Mouse (Mus musculus) hindbrain, embryonic 12.5 days (tissue): ENCODE results near the gene Prss22. TPM values are rescaled to one million over a fixed set of nuclear protein-coding genes. Genes with fewer than 3 reads are reported as not detected.
A peak's percentile ranks its signal among the peaks of the same experiment; 100 is the strongest.

ENCODE experiments used
- ATAC-seq: fragments of 200-750 bp; cut with Nextera tagmentation; 2 replicates; pipeline ENCODE4 v1.8.0; 2017; ENCODE audit warnings: moderate TSS enrichment; ENCODE audit not compliant: low FRiP score
- H3K27ac ChIP-seq: fragments of 300-500 bp; sonication (generic); 2 replicates; pipeline ENCODE4 v1.5.1; 2016; ENCODE audit warnings: mild to moderate bottlenecking
- H3K27me3 ChIP-seq: fragments of 300-500 bp; sonication (generic); 2 replicates; pipeline ENCODE4 v1.6.1; 2016; ENCODE audit warnings: mild to moderate bottlenecking
- H3K36me3 ChIP-seq: fragments of 300-500 bp; sonication (generic); 2 replicates; pipeline ENCODE4 v1.6.1; 2016; ENCODE audit warnings: mild to moderate bottlenecking
- H3K4me1 ChIP-seq: fragments of 300-500 bp; sonication (generic); 2 replicates; pipeline ENCODE4 v1.6.1; 2016
- H3K4me2 ChIP-seq: fragments of 300-500 bp; sonication (generic); replicated peaks from 2 replicates; pipeline ENCODE4 v1.6.1; 2016; ENCODE audit warnings: mild to moderate bottlenecking
- H3K4me3 ChIP-seq: fragments of 300-500 bp; sonication (generic); 2 replicates; pipeline ENCODE4 v1.5.1; 2016; ENCODE audit warnings: mild to moderate bottlenecking
- H3K9ac ChIP-seq: fragments of 300-500 bp; sonication (generic); 2 replicates; pipeline ENCODE4 v1.6.1; 2016; ENCODE audit warnings: mild to moderate bottlenecking, moderate library complexity
- H3K9me3 ChIP-seq: fragments of 300-500 bp; sonication (generic); replicated peaks from 2 replicates; pipeline ENCODE4 v1.6.1; 2016; ENCODE audit warnings: mild to moderate bottlenecking
- WGBS: fragments of 180-500 bp; shearing (Covaris S2); methylation state at CpG from one replicate; pipeline ENCODE4 v1.1.7; 2016; 5-methylcytosine and 5-hydroxymethylcytosine counted together
- polyA plus RNA-seq: library from polyadenylated mRNA; unstranded; fragments of >200 nt; fragmentation: Nextera tagmentation; extraction: Ambion mirVana; gene quantifications from 2 replicates; pipeline ENCODE4 v1.2.1, GENCODE M21; 2016

Prss22 gene
- polyA plus RNA-seq, 1 experiment from 2014 or later = 0.48 TPM

- Histone ChIP-seq H3K4me1 (0 out of 2 replicates have a peak, but pooled peaks cover 5% of the 10 kb centered on the region), H3K36me3 (no peaks in the 10 kb centered on the region), H3K27me3 (0 out of 2 replicates have a peak, but pooled peaks cover 4% of the 10 kb centered on the region), H3K4me3 (peak overlapping the region; percentile 27), H3K9me3 (no peaks in the 10 kb centered on the region), H3K9ac (peak overlapping the region; percentile 57), H3K4me2 (peak overlapping the region; percentile 59), H3K27ac (no peak overlapping the region)
- peak; percentile 83 for ATAC-seq
- 11% methylated on average over 31 of the region's 31 CpGs for WGBS
Measured at GRCm38 (mm10) chr17:23993559-23994428, 4.1 kb downstream of the Prss22 start.

DNA sequence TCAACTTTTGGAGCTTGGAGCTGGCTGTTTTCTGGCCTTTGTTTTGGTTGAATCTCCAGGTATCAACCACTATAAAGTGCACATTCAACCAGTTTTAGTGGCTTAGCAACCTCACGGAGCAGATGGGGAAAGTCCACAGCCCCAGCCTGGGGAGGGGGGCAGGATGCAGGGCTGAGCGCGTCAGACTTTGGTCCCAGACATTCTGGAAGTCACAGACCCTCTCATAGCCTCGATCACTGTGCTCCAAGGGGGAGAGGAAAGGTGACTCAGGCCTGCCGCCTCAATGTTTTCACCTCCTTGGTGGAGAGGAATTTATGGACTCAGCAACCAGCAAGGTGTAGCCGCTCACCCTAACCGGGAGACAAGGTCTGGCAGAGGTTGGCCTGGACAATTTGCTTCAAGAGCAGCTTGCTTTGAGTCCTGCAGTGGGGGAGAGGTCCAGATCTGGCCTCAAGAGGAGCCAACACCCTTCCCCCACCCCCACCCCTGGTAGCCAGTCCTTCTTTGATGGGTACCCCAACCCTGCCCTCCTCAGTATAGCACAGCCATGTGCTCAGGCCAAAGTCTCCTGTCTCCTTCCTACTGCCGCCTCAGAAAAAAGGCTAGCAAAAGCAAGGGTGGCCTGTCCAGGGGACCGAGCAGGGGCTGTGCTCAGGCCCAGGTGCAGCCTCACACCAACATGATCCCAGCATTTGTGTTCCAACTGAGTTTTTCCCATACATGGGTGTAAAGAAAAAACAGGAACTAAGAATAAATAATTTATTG is 4.9 kb downstream of the Prss22 start:
- Histone ChIP-seq H3K4me2 (peak overlapping the region; percentile 59), H3K27me3 (0 out of 2 replicates have a peak, but pooled peaks cover 4% of the 10 kb centered on the region), H3K27ac (no peak overlapping the region), H3K36me3 (no peaks in the 10 kb centered on the region), H3K4me1 (0 out of 2 replicates have a peak, but pooled peaks cover 5% of the 10 kb centered on the region), H3K9me3 (no peaks in the 10 kb centered on the region), H3K9ac (no peak overlapping the region), H3K4me3 (peak overlapping the region; percentile 27; the same call in 1 of the 2 replicates)
- peak; percentile 65 for ATAC-seq
- 74% methylated on average over 9 of the region's 9 CpGs for WGBS

DNA sequence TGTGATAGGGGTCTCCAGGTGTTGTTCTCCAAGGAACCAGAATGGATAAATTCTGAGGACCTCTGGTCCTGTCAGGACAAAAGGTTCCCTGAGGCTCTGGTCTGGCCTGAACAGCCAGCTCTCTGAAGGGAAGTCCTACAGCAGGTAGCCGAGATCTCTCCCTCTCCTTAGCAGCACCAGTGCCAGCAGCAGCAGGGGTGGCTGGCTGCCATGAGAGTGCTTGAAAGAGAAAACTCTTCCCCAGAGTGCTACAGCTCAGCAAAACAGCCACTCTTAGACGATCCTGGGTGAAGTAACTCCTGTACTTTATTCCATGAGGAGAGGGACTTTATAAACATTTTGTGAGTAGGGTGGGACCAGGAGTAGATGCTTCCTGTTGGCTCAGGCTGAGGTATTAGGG is 8.1 kb downstream of the Prss22 start:
- Histone ChIP-seq H3K36me3 (no peaks in the 10 kb centered on the region), H3K27ac (no peak overlapping the region), H3K9me3 (no peaks in the 10 kb centered on the region), H3K4me3 (no peak overlapping the region), H3K27me3 (no peaks in the 10 kb centered on the region), H3K4me2 (no peak overlapping the region), H3K9ac (no peak overlapping the region), H3K4me1 (0 out of 2 replicates have a peak, but pooled peaks cover 5% of the 10 kb centered on the region)
- 54% methylated on average over 2 of the region's 2 CpGs for WGBS
- ATAC-seq = no peak

DNA sequence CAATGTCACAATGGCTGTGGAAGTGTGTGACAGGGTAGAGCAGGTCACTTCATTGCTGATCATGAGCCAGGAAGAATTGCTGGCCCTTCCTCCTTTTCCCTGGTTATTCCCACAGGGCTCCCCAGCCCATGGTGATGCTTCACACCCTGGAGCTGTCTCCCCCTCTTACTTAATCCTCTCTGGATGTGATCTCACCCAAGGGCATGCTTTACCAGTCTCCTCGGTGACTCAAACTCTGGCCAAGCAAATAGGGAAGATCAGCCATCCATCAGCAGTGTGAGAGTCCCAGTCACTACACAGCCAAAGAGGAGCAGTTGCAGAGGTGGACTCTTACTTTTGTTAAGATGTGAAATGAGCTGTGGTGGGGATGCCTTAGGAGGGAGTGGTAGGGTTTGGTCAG is 12.9 kb downstream of the Prss22 start:
- no peaks in the 10 kb centered on the region for H3K27me3 ChIP-seq
- no peaks in the 10 kb centered on the region for H3K9me3 ChIP-seq
- H3K36me3 ChIP-seq = no peaks in the 10 kb centered on the region
- ATAC-seq = no peak
- no peak overlapping the region for H3K27ac ChIP-seq
- H3K4me3 ChIP-seq = no peak overlapping the region
- no peaks in the 10 kb centered on the region for H3K4me1 ChIP-seq
- no peak overlapping the region for H3K4me2 ChIP-seq
- 97% methylated on average over 1 of the region's 1 CpGs for WGBS
- no peak overlapping the region for H3K9ac ChIP-seq

DNA sequence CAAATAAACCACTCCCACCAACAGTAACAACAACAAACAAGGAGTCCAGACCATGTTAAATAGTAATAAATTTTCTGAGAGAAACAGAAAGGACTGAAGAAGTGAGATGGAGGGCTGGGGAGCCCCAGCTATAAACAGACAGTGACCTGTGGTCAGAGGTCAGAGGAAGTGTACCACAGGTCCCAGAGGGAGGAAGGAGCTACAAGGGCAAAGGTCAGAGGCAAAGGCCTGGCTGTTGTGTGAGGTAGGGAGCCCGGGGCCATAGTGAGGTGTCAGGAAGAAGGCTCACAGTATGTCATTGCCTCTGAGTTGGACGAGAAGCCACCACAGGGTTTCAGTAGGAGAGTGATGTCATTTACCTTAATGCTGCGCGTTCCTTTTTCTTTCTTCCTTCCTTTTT is 15.0 kb downstream of the Prss22 start:
- H3K4me2 ChIP-seq = no peak overlapping the region
- no peaks in the 10 kb centered on the region for H3K9me3 ChIP-seq
- no peaks in the 10 kb centered on the region for H3K36me3 ChIP-seq
- H3K27ac ChIP-seq = no peak overlapping the region
- no peak overlapping the region for H3K4me3 ChIP-seq
- H3K27me3 ChIP-seq = no peaks in the 10 kb centered on the region
- no peak for ATAC-seq
- no peak overlapping the region for H3K9ac ChIP-seq
- WGBS = 57% methylated on average over 4 of the region's 4 CpGs
- H3K4me1 ChIP-seq = no peaks in the 10 kb centered on the region

GRCm38 (mm10) chr17:23980297-23980909 is 17.5 kb downstream of the Prss22 start, which contains the start of gene Prss30:
Gene Prss30 (minus strand): TSS chr17:23980566.
- no peak for ATAC-seq
- H3K9me3 ChIP-seq = no peaks in the 10 kb centered on the region
- no peaks in the 10 kb centered on the region for H3K27me3 ChIP-seq
- no peaks in the 10 kb centered on the region for H3K36me3 ChIP-seq
- no peak within 1 kb of the TSS for H3K4me3 ChIP-seq
- no peak within 1 kb of the TSS for H3K4me2 ChIP-seq
- WGBS = 75% methylated on average over 10 of the region's 10 CpGs
- no peak within 1 kb of the TSS for H3K27ac ChIP-seq
- no peaks in the 10 kb centered on the region for H3K4me1 ChIP-seq
- no peak within 1 kb of the TSS for H3K9ac ChIP-seq

DNA sequence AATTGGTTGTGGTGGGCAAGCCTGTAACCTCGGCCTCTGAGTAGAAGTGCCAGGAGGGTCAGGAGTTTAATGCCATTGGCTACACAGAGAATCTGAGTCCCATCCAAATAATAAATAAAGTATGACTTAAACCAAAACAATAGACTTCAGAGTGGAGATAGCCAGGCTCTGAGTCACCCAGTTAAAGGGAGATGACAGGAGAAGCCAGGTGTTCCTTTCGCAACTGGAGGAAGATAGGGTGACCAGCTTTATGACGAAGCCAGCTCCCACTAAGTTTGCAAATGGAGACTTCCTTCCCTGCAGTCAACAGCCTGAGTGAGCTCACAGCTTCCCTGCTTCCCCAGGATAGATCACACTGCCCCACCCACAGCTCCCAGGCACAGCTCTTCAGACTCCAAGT is 18.4 kb downstream of the Prss22 start:
- Histone ChIP-seq H3K9ac (no peak overlapping the region), H3K27me3 (no peaks in the 10 kb centered on the region), H3K4me3 (no peak overlapping the region), H3K9me3 (no peaks in the 10 kb centered on the region), H3K36me3 (no peaks in the 10 kb centered on the region), H3K27ac (no peak overlapping the region), H3K4me2 (no peak overlapping the region), H3K4me1 (no peaks in the 10 kb centered on the region)
- no peak for ATAC-seq
- WGBS = 74% methylated on average over 3 of the region's 3 CpGs

GRCm38 (mm10) chr17:23976665-23977064 is 21.2 kb downstream of the Prss22 start:
- Histone ChIP-seq H3K36me3 (no peaks in the 10 kb centered on the region), H3K4me2 (no peak overlapping the region), H3K4me1 (no peaks in the 10 kb centered on the region), H3K4me3 (no peak overlapping the region), H3K9ac (no peak overlapping the region), H3K9me3 (no peaks in the 10 kb centered on the region), H3K27ac (no peak overlapping the region), H3K27me3 (no peaks in the 10 kb centered on the region)
- 86% methylated on average over 4 of the region's 4 CpGs for WGBS
- ATAC-seq = no peak

DNA sequence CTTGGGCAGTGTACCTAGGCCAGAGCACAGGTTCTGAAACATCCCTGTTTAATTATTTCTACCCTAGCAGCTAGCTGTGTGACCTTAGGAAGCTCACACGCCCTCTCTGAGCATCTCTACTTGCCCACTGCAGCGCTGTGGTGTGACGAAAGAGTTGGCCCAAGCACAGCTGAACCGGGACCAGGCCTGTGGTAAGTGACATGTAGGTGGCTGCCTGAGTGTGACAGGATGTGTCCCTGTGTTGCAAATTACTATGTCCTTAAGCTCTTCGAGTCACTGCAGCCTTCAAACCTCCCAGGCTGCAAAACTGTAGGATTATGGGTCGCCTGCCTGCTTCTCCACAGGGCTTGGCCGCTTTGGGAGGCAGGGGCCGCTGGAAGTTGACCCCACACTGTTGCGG is 26.6 kb downstream of the Prss22 start:
- Histone ChIP-seq H3K36me3 (no peaks in the 10 kb centered on the region), H3K9ac (no peak overlapping the region), H3K27ac (no peak overlapping the region), H3K4me1 (no peaks in the 10 kb centered on the region), H3K4me2 (no peak overlapping the region), H3K9me3 (no peaks in the 10 kb centered on the region), H3K27me3 (no peaks in the 10 kb centered on the region), H3K4me3 (no peak overlapping the region)
- 86% methylated on average over 9 of the region's 9 CpGs for WGBS
- no peak for ATAC-seq

DNA sequence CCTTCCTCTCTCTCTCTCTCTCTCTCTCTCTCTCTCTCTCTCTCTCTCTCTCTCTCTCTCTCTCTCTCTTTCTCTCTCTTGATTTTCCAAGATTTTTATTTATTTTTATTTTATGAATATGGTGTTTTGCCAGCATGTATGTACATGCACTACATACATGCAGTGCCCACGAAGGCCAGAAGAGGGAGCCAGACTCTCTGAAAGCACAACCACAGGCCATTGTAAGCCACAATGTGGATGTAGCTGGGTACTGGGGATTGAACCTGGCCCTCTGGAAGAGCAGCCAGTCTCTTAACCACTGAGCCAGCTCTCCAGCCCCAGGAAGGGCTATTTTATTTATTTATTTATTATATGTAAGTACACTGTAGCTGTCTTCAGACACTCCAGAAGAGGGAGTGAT is 28.7 kb downstream of the Prss22 start:
- H3K4me3 ChIP-seq = no peak overlapping the region
- no peak overlapping the region for H3K4me2 ChIP-seq
- no peaks in the 10 kb centered on the region for H3K4me1 ChIP-seq
- no peak for ATAC-seq
- WGBS = 0% methylated on average over 1 of the region's 1 CpGs
- H3K36me3 ChIP-seq = no peaks in the 10 kb centered on the region
- H3K9ac ChIP-seq = no peak overlapping the region
- H3K9me3 ChIP-seq = no peaks in the 10 kb centered on the region
- no peak overlapping the region for H3K27ac ChIP-seq
- H3K27me3 ChIP-seq = no peaks in the 10 kb centered on the region

GRCm38 (mm10) chr17:23968780-23969179 is 29.1 kb downstream of the Prss22 start:
- H3K4me3 ChIP-seq = no peak overlapping the region
- H3K27me3 ChIP-seq = no peaks in the 10 kb centered on the region
- H3K9ac ChIP-seq = no peak overlapping the region
- no peaks in the 10 kb centered on the region for H3K36me3 ChIP-seq
- ATAC-seq = no peak
- H3K4me1 ChIP-seq = no peaks in the 10 kb centered on the region
- no peaks in the 10 kb centered on the region for H3K9me3 ChIP-seq
- 50% methylated on average over 2 of the region's 2 CpGs for WGBS
- no peak overlapping the region for H3K4me2 ChIP-seq
- no peak overlapping the region for H3K27ac ChIP-seq
